Mouse (Mus musculus): ENCODE measurements around the gene Mllt1. TPM values are rescaled to one million over a fixed set of nuclear protein-coding genes. Genes with fewer than 3 reads are reported as not detected.
"Not testable (repeated sequence)": the region's sequence is repeated elsewhere in the genome, so short reads cannot be mapped to it uniquely, and the experiment has no call there.

Mllt1 gene
- polyA plus RNA-seq, 1 experiment from 2014 or later = 73.1 TPM

- no peaks in the 10 kb centered on the region for H3K27me3 ChIP-seq (replicated peaks; ENCODE audit: low read depth, poor library complexity, severe bottlenecking)
- H3K27ac ChIP-seq (replicated peaks) = no peak overlapping the region
- WGBS = 83% methylated on average over 1 of the region's 1 CpGs
- no peaks in the 10 kb centered on the region for H3K9me3 ChIP-seq
- DNase-seq (ENCODE audit: low spot score) = no peak
- peaks cover 95% of the 10 kb centered on the region for H3K36me3 ChIP-seq (replicated peaks)
- H3K4me3 ChIP-seq = no peak overlapping the region
- H3K4me1 ChIP-seq = peaks cover 28% of the 10 kb centered on the region
These were observed 5.7 kb downstream of the Mllt1 start for GRCm38 (mm10) chr17:56929530-56929929.

GRCm38 (mm10) chr17:56929101-56929500, 6.1 kb downstream of the Mllt1 start:
- Histone ChIP-seq H3K4me1 (peaks cover 24% of the 10 kb centered on the region), H3K27me3 (replicated peaks; ENCODE audit: low read depth, poor library complexity, severe bottlenecking) (no peaks in the 10 kb centered on the region), H3K36me3 (replicated peaks) (peaks cover 99% of the 10 kb centered on the region), H3K9me3 (no peaks in the 10 kb centered on the region), H3K27ac (replicated peaks) (no peak overlapping the region), H3K4me3 (no peak overlapping the region)
- no peak for DNase-seq (ENCODE audit: low spot score)

GRCm38 (mm10) chr17:56925998-56926397, 9.2 kb downstream of the Mllt1 start:
- Histone ChIP-seq H3K27ac (replicated peaks) (no peak overlapping the region), H3K4me1 (no peaks in the 10 kb centered on the region), H3K9me3 (no peaks in the 10 kb centered on the region), H3K36me3 (replicated peaks) (peaks cover 99% of the 10 kb centered on the region), H3K27me3 (replicated peaks; ENCODE audit: low read depth, poor library complexity, severe bottlenecking) (no peaks in the 10 kb centered on the region), H3K4me3 (no peak overlapping the region)
- 91% methylated on average over 2 of the region's 2 CpGs for WGBS
- DNase-seq (ENCODE audit: low spot score) = no peak

- no peak for DNase-seq (ENCODE audit: low spot score)
- H3K4me1 ChIP-seq = no peaks in the 10 kb centered on the region
- no peak overlapping the region for H3K27ac ChIP-seq (replicated peaks)
- H3K36me3 ChIP-seq (replicated peaks) = peaks cover 99% of the 10 kb centered on the region
- WGBS = 88% methylated on average over 3 of the region's 3 CpGs
- H3K27me3 ChIP-seq (replicated peaks; ENCODE audit: low read depth, poor library complexity, severe bottlenecking) = no peaks in the 10 kb centered on the region
- H3K4me3 ChIP-seq = no peak overlapping the region
- no peaks in the 10 kb centered on the region for H3K9me3 ChIP-seq
These were observed 15.5 kb downstream of the Mllt1 start for GRCm38 (mm10) chr17:56919725-56920124.

- Histone ChIP-seq H3K36me3 (replicated peaks) (peaks cover 99% of the 10 kb centered on the region), H3K4me1 (no peaks in the 10 kb centered on the region), H3K27ac (replicated peaks) (no peak overlapping the region), H3K4me3 (no peak overlapping the region), H3K9me3 (no peaks in the 10 kb centered on the region), H3K27me3 (replicated peaks; ENCODE audit: low read depth, poor library complexity, severe bottlenecking) (no peaks in the 10 kb centered on the region)
- 95% methylated on average over 2 of the region's 2 CpGs for WGBS
- no peak for DNase-seq (ENCODE audit: low spot score)
These were observed 18.0 kb downstream of the Mllt1 start for GRCm38 (mm10) chr17:56917166-56917565.

GRCm38 (mm10) chr17:56913444-56913843, 21.8 kb downstream of the Mllt1 start:
- no peak for DNase-seq (ENCODE audit: low spot score)
- no peak overlapping the region for H3K27ac ChIP-seq (replicated peaks)
- H3K9me3 ChIP-seq = no peaks in the 10 kb centered on the region
- H3K4me3 ChIP-seq = no peak overlapping the region
- peaks cover 99% of the 10 kb centered on the region for H3K36me3 ChIP-seq (replicated peaks)
- no peaks in the 10 kb centered on the region for H3K27me3 ChIP-seq (replicated peaks; ENCODE audit: low read depth, poor library complexity, severe bottlenecking)
- no peaks in the 10 kb centered on the region for H3K4me1 ChIP-seq

- Histone ChIP-seq H3K9me3 (no peaks in the 10 kb centered on the region), H3K27me3 (replicated peaks; ENCODE audit: low read depth, poor library complexity, severe bottlenecking) (no peaks in the 10 kb centered on the region), H3K27ac (replicated peaks) (no peak overlapping the region), H3K4me3 (no peak overlapping the region), H3K36me3 (replicated peaks) (peaks cover 99% of the 10 kb centered on the region), H3K4me1 (no peaks in the 10 kb centered on the region)
- DNase-seq (ENCODE audit: low spot score) = no peak
- 90% methylated on average over 3 of the region's 3 CpGs for WGBS
These were observed 22.2 kb downstream of the Mllt1 start for GRCm38 (mm10) chr17:56913023-56913422.

GRCm38 (mm10) chr17:56909764-56910163, 25.5 kb downstream of the Mllt1 start:
- H3K4me3 ChIP-seq; H3K4me1 ChIP-seq; DNase-seq (ENCODE audit: low spot score); H3K9me3 ChIP-seq; H3K27me3 ChIP-seq (replicated peaks; ENCODE audit: low read depth, poor library complexity, severe bottlenecking); H3K27ac ChIP-seq (replicated peaks): not testable (repeated sequence)
- WGBS = 90% methylated on average over 2 of the region's 2 CpGs
- peaks cover 100% of the 10 kb centered on the region for H3K36me3 ChIP-seq (replicated peaks)

GRCm38 (mm10) chr17:56907887-56908286, 27.3 kb downstream of the Mllt1 start:
- H3K36me3 ChIP-seq (replicated peaks) = peaks cover 100% of the 10 kb centered on the region
- H3K9me3 ChIP-seq = no peaks in the 10 kb centered on the region
- no peak overlapping the region for H3K4me3 ChIP-seq
- no peaks in the 10 kb centered on the region for H3K27me3 ChIP-seq (replicated peaks; ENCODE audit: low read depth, poor library complexity, severe bottlenecking)
- no peak for DNase-seq (ENCODE audit: low spot score)
- no peak overlapping the region for H3K27ac ChIP-seq (replicated peaks)
- 85% methylated on average over 9 of the region's 9 CpGs for WGBS
- H3K4me1 ChIP-seq = no peaks in the 10 kb centered on the region

GRCm38 (mm10) chr17:56907096-56907495, 28.1 kb downstream of the Mllt1 start:
- Histone ChIP-seq H3K27me3 (replicated peaks; ENCODE audit: low read depth, poor library complexity, severe bottlenecking) (no peaks in the 10 kb centered on the region), H3K36me3 (replicated peaks) (peaks cover 100% of the 10 kb centered on the region), H3K4me3 (no peak overlapping the region), H3K4me1 (no peaks in the 10 kb centered on the region), H3K9me3 (no peaks in the 10 kb centered on the region), H3K27ac (replicated peaks) (no peak overlapping the region)
- 88% methylated on average over 5 of the region's 5 CpGs for WGBS
- DNase-seq (ENCODE audit: low spot score) = no peak

GRCm38 (mm10) chr17:56906166-56906565, 29.0 kb downstream of the Mllt1 start:
- WGBS = 91% methylated on average over 3 of the region's 3 CpGs
- Histone ChIP-seq H3K36me3 (replicated peaks) (peaks cover 100% of the 10 kb centered on the region), H3K4me1 (no peaks in the 10 kb centered on the region), H3K27me3 (replicated peaks; ENCODE audit: low read depth, poor library complexity, severe bottlenecking) (no peaks in the 10 kb centered on the region), H3K4me3 (no peak overlapping the region), H3K27ac (replicated peaks) (no peak overlapping the region), H3K9me3 (no peaks in the 10 kb centered on the region)
- DNase-seq (ENCODE audit: low spot score) = no peak

GRCm38 (mm10) chr17:56902698-56903097, 32.5 kb downstream of the Mllt1 start:
- Histone ChIP-seq H3K27ac (replicated peaks) (no peak overlapping the region), H3K27me3 (replicated peaks; ENCODE audit: low read depth, poor library complexity, severe bottlenecking) (no peaks in the 10 kb centered on the region), H3K36me3 (replicated peaks) (peaks cover 100% of the 10 kb centered on the region), H3K4me1 (no peaks in the 10 kb centered on the region), H3K4me3 (no peak overlapping the region), H3K9me3 (no peaks in the 10 kb centered on the region)
- no peak for DNase-seq (ENCODE audit: low spot score)
- WGBS = 83% methylated on average over 5 of the region's 5 CpGs

- Histone ChIP-seq H3K9me3 (no peaks in the 10 kb centered on the region), H3K27ac (replicated peaks) (no peak overlapping the region), H3K4me1 (no peaks in the 10 kb centered on the region), H3K4me3 (no peak overlapping the region), H3K27me3 (replicated peaks; ENCODE audit: low read depth, poor library complexity, severe bottlenecking) (no peaks in the 10 kb centered on the region), H3K36me3 (replicated peaks) (peaks cover 100% of the 10 kb centered on the region)
- WGBS = 83% methylated on average over 7 of the region's 7 CpGs
- peak; percentile 73 for DNase-seq (ENCODE audit: low spot score)
These were observed 37.5 kb downstream of the Mllt1 start for GRCm38 (mm10) chr17:56897630-56898195.

All from embryonic facial prominence, embryonic 10.5 days (tissue).